Mouse (Mus musculus) brain, embryonic 14.5 days (tissue): ENCODE measurements at regions not wholly inside any gene's neighbourhood (a gene's known extent, or its start where the extent isn't known, plus 50 kb on each side); places are given as distances from the start of the nearest gene placed in this dataset.

ENCODE experiments used
- CTCF ChIP-seq: fragments of 200-500 bp; IDR thresholded peaks from 2 replicates; pipeline ENCODE4 v1.5.1; 2012; ENCODE audit warnings: inconsistent platforms, mild to moderate bottlenecking, moderate library complexity, borderline replicate concordance; ENCODE audit not compliant: insufficient read depth, insufficient read length; ENCODE audit errors: extremely low read depth
- POLR2A ChIP-seq: fragments of 200-500 bp; IDR thresholded peaks from 2 replicates; pipeline ENCODE4 v1.6.1; 2012; ENCODE audit warnings: mild to moderate bottlenecking, inconsistent platforms, borderline replicate concordance; ENCODE audit not compliant: poor library complexity, insufficient read depth, insufficient read length, severe bottlenecking; ENCODE audit errors: extremely low read depth

GRCm38 (mm10) chr3:124018618-124019017, 302.0 kb upstream of the Tram1l1 start:
- TF ChIP-seq CTCF (no peak), POLR2A (no peak)
